Mouse (Mus musculus): ENCODE results near the gene Chrna5. TPM values are rescaled to one million over a fixed set of nuclear protein-coding genes. Genes with fewer than 3 reads are reported as not detected.
"Not testable (repeated sequence)": the region's sequence is repeated elsewhere in the genome, so short reads cannot be mapped to it uniquely, and the experiment has no call there.

The Chrna5 gene
- not detected in 3 replicates for total RNA-seq (2017)

- ATAC-seq (replicated peaks; ENCODE audit: insufficient number of reproducible peaks, low FRiP score, low TSS enrichment, poor library complexity, severe bottlenecking), result no peak
These were observed at the start of gene Chrna5 for GRCm38 (mm10) chr9:54980674-54981073. TSS of gene Chrna5 (plus strand) at chr9:54980880.

GRCm38 (mm10) chr9:54931765-54932164 lies 48.9 kb upstream of the Chrna5 start:
- ATAC-seq (replicated peaks; ENCODE audit: insufficient number of reproducible peaks, low FRiP score, low TSS enrichment, poor library complexity, severe bottlenecking), result no peak

- ATAC-seq (replicated peaks; ENCODE audit: insufficient number of reproducible peaks, low FRiP score, low TSS enrichment, poor library complexity, severe bottlenecking), result no peak
These were observed 48.3 kb upstream of the Chrna5 start for GRCm38 (mm10) chr9:54932379-54932778.

- ATAC-seq (replicated peaks; ENCODE audit: insufficient number of reproducible peaks, low FRiP score, low TSS enrichment, poor library complexity, severe bottlenecking), result no peak
These were observed 38.6 kb upstream of the Chrna5 start for GRCm38 (mm10) chr9:54942071-54942470.

- no peak for ATAC-seq (replicated peaks; ENCODE audit: insufficient number of reproducible peaks, low FRiP score, low TSS enrichment, poor library complexity, severe bottlenecking)
These were observed 36.2 kb upstream of the Chrna5 start for GRCm38 (mm10) chr9:54944467-54944866.

- ATAC-seq (replicated peaks; ENCODE audit: insufficient number of reproducible peaks, low FRiP score, low TSS enrichment, poor library complexity, severe bottlenecking), result no peak
These were observed 34.4 kb upstream of the Chrna5 start for GRCm38 (mm10) chr9:54946256-54946655.

GRCm38 (mm10) chr9:54949465-54949864 lies 31.2 kb upstream of the Chrna5 start:
- ATAC-seq (replicated peaks; ENCODE audit: insufficient number of reproducible peaks, low FRiP score, low TSS enrichment, poor library complexity, severe bottlenecking), result no peak

GRCm38 (mm10) chr9:54950162-54950561 lies 30.5 kb upstream of the Chrna5 start:
- not testable (repeated sequence) for ATAC-seq (replicated peaks; ENCODE audit: insufficient number of reproducible peaks, low FRiP score, low TSS enrichment, poor library complexity, severe bottlenecking)

GRCm38 (mm10) chr9:54950575-54951321 lies 29.9 kb upstream of the Chrna5 start, which contains the start of the genes Psma4 and AY074887:
TSS of gene Psma4 (plus strand) at chr9:54950790.
TSS of gene AY074887 (minus strand) at chr9:54950998.
- ATAC-seq (replicated peaks; ENCODE audit: insufficient number of reproducible peaks, low FRiP score, low TSS enrichment, poor library complexity, severe bottlenecking), result peak; percentile 99

- no peak for ATAC-seq (replicated peaks; ENCODE audit: insufficient number of reproducible peaks, low FRiP score, low TSS enrichment, poor library complexity, severe bottlenecking)
These were observed 19.6 kb upstream of the Chrna5 start for GRCm38 (mm10) chr9:54961059-54961458.

GRCm38 (mm10) chr9:54963669-54964068 lies 17.0 kb upstream of the Chrna5 start:
- ATAC-seq (replicated peaks; ENCODE audit: insufficient number of reproducible peaks, low FRiP score, low TSS enrichment, poor library complexity, severe bottlenecking), result no peak

GRCm38 (mm10) chr9:54969972-54970637 lies 10.6 kb upstream of the Chrna5 start:
- ATAC-seq (replicated peaks; ENCODE audit: insufficient number of reproducible peaks, low FRiP score, low TSS enrichment, poor library complexity, severe bottlenecking), result no peak

- no peak for ATAC-seq (replicated peaks; ENCODE audit: insufficient number of reproducible peaks, low FRiP score, low TSS enrichment, poor library complexity, severe bottlenecking)
These were observed 861 bp downstream of the Chrna5 start for GRCm38 (mm10) chr9:54981291-54982191.

GRCm38 (mm10) chr9:54982401-54982800 lies 1.7 kb downstream of the Chrna5 start:
- ATAC-seq (replicated peaks; ENCODE audit: insufficient number of reproducible peaks, low FRiP score, low TSS enrichment, poor library complexity, severe bottlenecking), result no peak

GRCm38 (mm10) chr9:54990362-54990761 lies 9.7 kb downstream of the Chrna5 start:
- no peak for ATAC-seq (replicated peaks; ENCODE audit: insufficient number of reproducible peaks, low FRiP score, low TSS enrichment, poor library complexity, severe bottlenecking)

- no peak for ATAC-seq (replicated peaks; ENCODE audit: insufficient number of reproducible peaks, low FRiP score, low TSS enrichment, poor library complexity, severe bottlenecking)
These were observed 13.7 kb downstream of the Chrna5 start for GRCm38 (mm10) chr9:54994381-54994780.

- no peak for ATAC-seq (replicated peaks; ENCODE audit: insufficient number of reproducible peaks, low FRiP score, low TSS enrichment, poor library complexity, severe bottlenecking)
These were observed 15.0 kb downstream of the Chrna5 start for GRCm38 (mm10) chr9:54995645-54996044.

GRCm38 (mm10) chr9:55003609-55004008 lies 22.9 kb downstream of the Chrna5 start:
- no peak for ATAC-seq (replicated peaks; ENCODE audit: insufficient number of reproducible peaks, low FRiP score, low TSS enrichment, poor library complexity, severe bottlenecking)

GRCm38 (mm10) chr9:55009692-55010091 lies 29.0 kb downstream of the Chrna5 start:
- no peak for ATAC-seq (replicated peaks; ENCODE audit: insufficient number of reproducible peaks, low FRiP score, low TSS enrichment, poor library complexity, severe bottlenecking)

Data from monocyte, adult 5-6 weeks (primary cell).